Mouse (Mus musculus) stomach, embryonic 15.5 days (tissue): ENCODE measurements around the gene Farsa. TPM values are rescaled to one million over a fixed set of nuclear protein-coding genes. Genes with fewer than 3 reads are reported as not detected.
"Not testable (repeated sequence)": the region's sequence is repeated elsewhere in the genome, so short reads cannot be mapped to it uniquely, and the experiment has no call there.

ENCODE experiments used
- ATAC-seq: fragments of 200-750 bp; cut with Nextera tagmentation; 2 replicates; pipeline ENCODE4 v1.8.0; 2017; ENCODE audit warnings: low read depth, moderate number of reproducible peaks, moderate TSS enrichment; ENCODE audit not compliant: insufficient read depth, low FRiP score
- H3K27ac ChIP-seq: fragments of 300-500 bp; sonication (generic); 2 replicates; pipeline ENCODE4 v1.5.1; 2015; ENCODE audit warnings: mild to moderate bottlenecking, inconsistent platforms
- H3K27me3 ChIP-seq: fragments of 300-500 bp; sonication (generic); replicated peaks from 2 replicates; pipeline ENCODE4 v1.6.1; 2015; ENCODE audit warnings: inconsistent platforms
- H3K36me3 ChIP-seq: fragments of 300-500 bp; sonication (generic); 2 replicates; pipeline ENCODE4 v1.6.1; 2015; ENCODE audit warnings: inconsistent platforms
- H3K4me1 ChIP-seq: fragments of 300-500 bp; sonication (generic); 2 replicates; pipeline ENCODE4 v1.6.1; 2015; ENCODE audit warnings: inconsistent platforms
- H3K4me2 ChIP-seq: fragments of 300-500 bp; sonication (generic); 2 replicates; pipeline ENCODE4 v1.6.1; 2015; ENCODE audit warnings: mild to moderate bottlenecking, inconsistent platforms
- H3K4me3 ChIP-seq: fragments of 300-500 bp; sonication (generic); replicated peaks from 2 replicates; pipeline ENCODE4 v1.5.1; 2015; ENCODE audit warnings: inconsistent platforms
- H3K9ac ChIP-seq: fragments of 300-500 bp; sonication (generic); 2 replicates; pipeline ENCODE4 v1.6.1; 2015; ENCODE audit warnings: inconsistent platforms
- H3K9me3 ChIP-seq: fragments of 300-500 bp; sonication (generic); 2 replicates; pipeline ENCODE4 v1.6.1; 2016; ENCODE audit warnings: inconsistent platforms
- WGBS: fragments of 180-500 bp; shearing (Covaris S2); methylation state at CpG from one replicate; pipeline ENCODE4 v1.1.7; 2015; 5-methylcytosine and 5-hydroxymethylcytosine counted together
- polyA plus RNA-seq: library from polyadenylated mRNA; unstranded; fragments of >200 nt; fragmentation: Nextera tagmentation; extraction: Ambion mirVana; gene quantifications from 2 replicates; pipeline ENCODE4 v1.2.1, GENCODE M21; 2015

Farsa gene
- polyA plus RNA-seq, 1 experiment from 2014 or later, result 90.1 TPM

- Histone ChIP-seq H3K4me3 (peak overlapping the region; percentile 81), H3K4me1 (peaks cover 6% of the 10 kb centered on the region), H3K4me2 (peak overlapping the region; percentile 93), H3K27me3 (no peaks in the 10 kb centered on the region), H3K27ac (no peak overlapping the region), H3K9ac (peak overlapping the region; percentile 68), H3K36me3 (peaks cover 6% of the 10 kb centered on the region), H3K9me3 (no peaks in the 10 kb centered on the region)
- ATAC-seq, result peak; percentile 12
- WGBS, result 10% methylated on average over 31 of the region's 31 CpGs
These were observed 36.4 kb downstream of the Farsa start for GRCm38 (mm10) chr8:84892993-84893708.

GRCm38 (mm10) chr8:84893709-84894134 lies 36.9 kb downstream of the Farsa start, which contains the start of gene Gcdh:
Gcdh (minus strand) TSS chr8:84893921.
- WGBS, result under 1% methylated on average over 11 of the region's 11 CpGs
- Histone ChIP-seq H3K9ac (peak within 1 kb of the TSS; percentile 68), H3K36me3 (peaks cover under 1% of the 10 kb centered on the region), H3K4me2 (peak within 1 kb of the TSS; percentile 93), H3K9me3 (no peaks in the 10 kb centered on the region), H3K4me1 (peaks cover 6% of the 10 kb centered on the region), H3K27ac (no peak within 1 kb of the TSS), H3K27me3 (no peaks in the 10 kb centered on the region), H3K4me3 (peak within 1 kb of the TSS; percentile 81)
- peak; percentile 98 for ATAC-seq

- H3K4me3 ChIP-seq, result no peak overlapping the region
- no peak overlapping the region for H3K4me2 ChIP-seq
- H3K9ac ChIP-seq, result no peak overlapping the region
- 87% methylated on average over 5 of the region's 5 CpGs for WGBS
- peaks cover 6% of the 10 kb centered on the region for H3K4me1 ChIP-seq
- H3K27me3 ChIP-seq, result no peaks in the 10 kb centered on the region
- no peak for ATAC-seq
- no peak overlapping the region for H3K27ac ChIP-seq
- no peaks in the 10 kb centered on the region for H3K9me3 ChIP-seq
- H3K36me3 ChIP-seq, result no peaks in the 10 kb centered on the region
These were observed 39.2 kb downstream of the Farsa start for GRCm38 (mm10) chr8:84895963-84896362.

GRCm38 (mm10) chr8:84901071-84901470 lies 44.3 kb downstream of the Farsa start:
- Histone ChIP-seq H3K4me1 (peaks cover 15% of the 10 kb centered on the region), H3K27ac (no peak overlapping the region), H3K4me3 (no peak overlapping the region), H3K36me3 (no peaks in the 10 kb centered on the region), H3K4me2 (no peak overlapping the region), H3K27me3 (no peaks in the 10 kb centered on the region), H3K9ac (no peak overlapping the region), H3K9me3 (no peaks in the 10 kb centered on the region)
- peak; percentile 44; the same call in 1 of the 2 replicates for ATAC-seq
- WGBS, result 55% methylated on average over 4 of the region's 4 CpGs

GRCm38 (mm10) chr8:84901752-84902151 lies 45.0 kb downstream of the Farsa start, which contains the start of gene Klf1:
Klf1 (plus strand) TSS chr8:84901928.
- Histone ChIP-seq H3K4me2 (peak within 1 kb of the TSS; percentile 99), H3K4me1 (peaks cover 15% of the 10 kb centered on the region), H3K4me3 (peak within 1 kb of the TSS; percentile 75), H3K27me3 (no peaks in the 10 kb centered on the region), H3K27ac (peak within 1 kb of the TSS; percentile 92), H3K9me3 (no peaks in the 10 kb centered on the region), H3K36me3 (no peaks in the 10 kb centered on the region), H3K9ac (peak within 1 kb of the TSS; percentile 82)
- peak; percentile 61; the same call in 1 of the 2 replicates for ATAC-seq
- WGBS, result 63% methylated on average over 3 of the region's 3 CpGs

- H3K4me3 ChIP-seq, result peak overlapping the region; percentile 75
- H3K9me3 ChIP-seq, result no peaks in the 10 kb centered on the region
- H3K4me2 ChIP-seq, result peak overlapping the region; percentile 99
- WGBS, result 3% methylated on average over 24 of the region's 24 CpGs
- H3K27ac ChIP-seq, result peak overlapping the region; percentile 92
- no peaks in the 10 kb centered on the region for H3K36me3 ChIP-seq
- no peak for ATAC-seq
- H3K27me3 ChIP-seq, result no peaks in the 10 kb centered on the region
- peaks cover 15% of the 10 kb centered on the region for H3K4me1 ChIP-seq
- peak overlapping the region; percentile 82 for H3K9ac ChIP-seq
These were observed 45.7 kb downstream of the Farsa start for GRCm38 (mm10) chr8:84902367-84902919.

GRCm38 (mm10) chr8:84902920-84903661 lies 46.3 kb downstream of the Farsa start:
- Histone ChIP-seq H3K27me3 (no peaks in the 10 kb centered on the region), H3K9me3 (no peaks in the 10 kb centered on the region), H3K36me3 (no peaks in the 10 kb centered on the region), H3K4me1 (peaks cover 15% of the 10 kb centered on the region), H3K4me2 (peak overlapping the region; percentile 99), H3K4me3 (peak overlapping the region; percentile 75), H3K27ac (peak overlapping the region; percentile 92), H3K9ac (peak overlapping the region; percentile 82)
- WGBS, result under 1% methylated on average over 68 of the region's 68 CpGs
- peak; percentile 85 for ATAC-seq

- Histone ChIP-seq H3K27ac (no peak overlapping the region), H3K4me3 (no peak overlapping the region), H3K9ac (no peak overlapping the region), H3K9me3 (no peaks in the 10 kb centered on the region), H3K4me1 (peaks cover 22% of the 10 kb centered on the region), H3K36me3 (no peaks in the 10 kb centered on the region), H3K4me2 (no peak overlapping the region), H3K27me3 (0 out of 2 replicates have a peak, but pooled peaks cover 2% of the 10 kb centered on the region)
- 92% methylated on average over 7 of the region's 7 CpGs for WGBS
- no peak for ATAC-seq
These were observed 47.6 kb downstream of the Farsa start for GRCm38 (mm10) chr8:84904351-84904750.

- Histone ChIP-seq H3K4me3 (no peak overlapping the region), H3K36me3 (no peaks in the 10 kb centered on the region), H3K27me3 (peaks cover 15% of the 10 kb centered on the region), H3K4me2 (no peak overlapping the region), H3K27ac (no peak overlapping the region), H3K4me1 (peaks cover 25% of the 10 kb centered on the region), H3K9me3 (no peaks in the 10 kb centered on the region), H3K9ac (no peak overlapping the region)
- ATAC-seq, result no peak
- WGBS, result 87% methylated on average over 9 of the region's 9 CpGs
These were observed 50.2 kb downstream of the Farsa start for GRCm38 (mm10) chr8:84907037-84907436.

GRCm38 (mm10) chr8:84907493-84907892 lies 50.7 kb downstream of the Farsa start:
- no peak overlapping the region for H3K4me3 ChIP-seq
- no peak for ATAC-seq
- 69% methylated on average over 8 of the region's 8 CpGs for WGBS
- no peak overlapping the region for H3K9ac ChIP-seq
- no peak overlapping the region for H3K27ac ChIP-seq
- H3K4me1 ChIP-seq, result peaks cover 20% of the 10 kb centered on the region
- peaks cover 20% of the 10 kb centered on the region for H3K27me3 ChIP-seq
- H3K9me3 ChIP-seq, result no peaks in the 10 kb centered on the region
- H3K36me3 ChIP-seq, result no peaks in the 10 kb centered on the region
- H3K4me2 ChIP-seq, result no peak overlapping the region

GRCm38 (mm10) chr8:84907979-84908378 lies 51.2 kb downstream of the Farsa start:
- H3K9ac ChIP-seq, ATAC-seq, H3K36me3 ChIP-seq, H3K27ac ChIP-seq, H3K9me3 ChIP-seq: not testable (repeated sequence)
- 25% methylated on average over 7 of the region's 7 CpGs for WGBS
- H3K4me3 ChIP-seq, result peak overlapping the region; percentile 59
- peaks cover 21% of the 10 kb centered on the region for H3K4me1 ChIP-seq
- H3K4me2 ChIP-seq, result peak overlapping the region; percentile 92
- H3K27me3 ChIP-seq, result peaks cover 25% of the 10 kb centered on the region
